Mouse (Mus musculus) stomach, embryonic 15.5 days (tissue): ENCODE measurements around the gene Cebpz. TPM values are rescaled to one million over a fixed set of nuclear protein-coding genes. Genes with fewer than 3 reads are reported as not detected.

Source experiments
- ATAC-seq: fragments of 200-750 bp; cut with Nextera tagmentation; 2 replicates; pipeline ENCODE4 v1.8.0; 2017; ENCODE audit warnings: low read depth, moderate number of reproducible peaks, moderate TSS enrichment; ENCODE audit not compliant: insufficient read depth, low FRiP score
- H3K27ac ChIP-seq: fragments of 300-500 bp; sonication (generic); 2 replicates; pipeline ENCODE4 v1.5.1; 2015; ENCODE audit warnings: mild to moderate bottlenecking, inconsistent platforms
- H3K27me3 ChIP-seq: fragments of 300-500 bp; sonication (generic); replicated peaks from 2 replicates; pipeline ENCODE4 v1.6.1; 2015; ENCODE audit warnings: inconsistent platforms
- H3K36me3 ChIP-seq: fragments of 300-500 bp; sonication (generic); 2 replicates; pipeline ENCODE4 v1.6.1; 2015; ENCODE audit warnings: inconsistent platforms
- H3K4me1 ChIP-seq: fragments of 300-500 bp; sonication (generic); 2 replicates; pipeline ENCODE4 v1.6.1; 2015; ENCODE audit warnings: inconsistent platforms
- H3K4me2 ChIP-seq: fragments of 300-500 bp; sonication (generic); 2 replicates; pipeline ENCODE4 v1.6.1; 2015; ENCODE audit warnings: mild to moderate bottlenecking, inconsistent platforms
- H3K4me3 ChIP-seq: fragments of 300-500 bp; sonication (generic); replicated peaks from 2 replicates; pipeline ENCODE4 v1.5.1; 2015; ENCODE audit warnings: inconsistent platforms
- H3K9ac ChIP-seq: fragments of 300-500 bp; sonication (generic); 2 replicates; pipeline ENCODE4 v1.6.1; 2015; ENCODE audit warnings: inconsistent platforms
- H3K9me3 ChIP-seq: fragments of 300-500 bp; sonication (generic); 2 replicates; pipeline ENCODE4 v1.6.1; 2016; ENCODE audit warnings: inconsistent platforms
- WGBS: fragments of 180-500 bp; shearing (Covaris S2); methylation state at CpG from one replicate; pipeline ENCODE4 v1.1.7; 2015; 5-methylcytosine and 5-hydroxymethylcytosine counted together
- polyA plus RNA-seq: library from polyadenylated mRNA; unstranded; fragments of >200 nt; fragmentation: Nextera tagmentation; extraction: Ambion mirVana; gene quantifications from 2 replicates; pipeline ENCODE4 v1.2.1, GENCODE M21; 2015

Gene Cebpz
- polyA plus RNA-seq, 1 experiment from 2014 or later: 54.3 TPM

DNA sequence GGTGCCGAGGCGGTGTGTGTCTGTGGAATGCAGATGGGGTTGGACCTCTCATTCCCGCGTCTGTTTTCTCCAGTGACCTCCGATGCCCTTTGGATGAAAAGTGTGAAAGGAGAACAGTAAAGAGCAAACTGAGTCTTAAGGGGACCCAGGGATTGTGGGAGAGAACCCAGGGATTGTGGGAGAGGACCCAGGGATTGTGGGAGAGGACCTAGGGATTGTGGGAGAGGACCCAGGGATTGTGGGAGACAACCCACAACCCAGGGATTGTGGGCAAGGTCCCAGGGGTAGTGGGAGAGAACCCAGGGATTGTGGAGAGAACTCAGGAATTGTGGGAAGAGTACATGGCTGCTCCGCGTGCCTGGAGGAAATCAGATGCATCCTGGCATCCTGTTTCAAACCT lies 41.9 kb downstream of the Cebpz start:
- Histone ChIP-seq H3K27ac (no peak overlapping the region), H3K4me3 (no peak overlapping the region), H3K4me2 (no peak overlapping the region), H3K9me3 (no peaks in the 10 kb centered on the region), H3K27me3 (no peaks in the 10 kb centered on the region), H3K9ac (no peak overlapping the region), H3K36me3 (no peaks in the 10 kb centered on the region), H3K4me1 (no peaks in the 10 kb centered on the region)
- no peak; the same call in 1 of the 2 replicates for ATAC-seq
- WGBS: 79% methylated on average over 7 of the region's 7 CpGs

GRCm38 (mm10) chr17:78891020-78891419 lies 45.8 kb downstream of the Cebpz start:
- 75% methylated on average over 9 of the region's 9 CpGs for WGBS
- Histone ChIP-seq H3K9me3 (no peaks in the 10 kb centered on the region), H3K36me3 (no peaks in the 10 kb centered on the region), H3K4me2 (no peak overlapping the region), H3K9ac (no peak overlapping the region), H3K27ac (no peak overlapping the region), H3K4me1 (no peaks in the 10 kb centered on the region), H3K27me3 (no peaks in the 10 kb centered on the region), H3K4me3 (no peak overlapping the region)
- ATAC-seq: no peak

- 0 out of 2 replicates have a peak, but pooled peaks cover 3% of the 10 kb centered on the region for H3K36me3 ChIP-seq
- H3K4me1 ChIP-seq: no peaks in the 10 kb centered on the region
- no peak for ATAC-seq
- no peak overlapping the region for H3K27ac ChIP-seq
- no peaks in the 10 kb centered on the region for H3K9me3 ChIP-seq
- H3K27me3 ChIP-seq: no peaks in the 10 kb centered on the region
- no peak overlapping the region for H3K4me2 ChIP-seq
- WGBS: 57% methylated on average over 3 of the region's 3 CpGs
- H3K4me3 ChIP-seq: no peak overlapping the region
- H3K9ac ChIP-seq: no peak overlapping the region
Measured at GRCm38 (mm10) chr17:78889184-78889583, 47.7 kb downstream of the Cebpz start.

DNA sequence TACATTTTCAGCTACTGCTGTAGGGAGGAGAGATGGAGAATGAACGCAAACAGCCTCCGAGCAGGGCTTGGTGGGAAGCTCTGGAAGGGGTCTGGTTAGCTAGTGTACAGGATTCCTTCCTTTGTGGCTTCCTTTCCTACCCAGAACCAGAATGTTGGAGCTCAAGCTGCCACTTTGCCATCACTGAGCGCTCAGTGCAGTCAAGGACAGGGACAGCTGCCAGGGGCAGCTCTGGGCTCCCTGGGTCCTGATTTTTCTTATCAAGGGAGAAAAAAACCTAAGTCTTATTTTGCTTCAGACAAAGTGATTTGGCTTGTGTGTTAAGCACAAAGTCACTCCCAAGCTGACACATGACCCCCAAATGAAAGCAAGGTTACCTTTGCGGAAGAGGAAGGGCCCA lies 48.3 kb downstream of the Cebpz start:
- Histone ChIP-seq H3K9me3 (no peaks in the 10 kb centered on the region), H3K9ac (no peak overlapping the region), H3K4me3 (no peak overlapping the region), H3K27me3 (no peaks in the 10 kb centered on the region), H3K36me3 (0 out of 2 replicates have a peak, but pooled peaks cover 3% of the 10 kb centered on the region), H3K4me2 (no peak overlapping the region), H3K4me1 (no peaks in the 10 kb centered on the region), H3K27ac (no peak overlapping the region)
- 80% methylated on average over 4 of the region's 4 CpGs for WGBS
- ATAC-seq: no peak

GRCm38 (mm10) chr17:78885286-78886065 lies 51.4 kb downstream of the Cebpz start:
- Histone ChIP-seq H3K4me2 (no peak overlapping the region), H3K27ac (no peak overlapping the region), H3K36me3 (0 out of 2 replicates have a peak, but pooled peaks cover 3% of the 10 kb centered on the region), H3K27me3 (no peaks in the 10 kb centered on the region), H3K4me1 (peaks cover 7% of the 10 kb centered on the region; the same call in 1 of the 2 replicates), H3K4me3 (no peak overlapping the region), H3K9ac (no peak overlapping the region), H3K9me3 (no peaks in the 10 kb centered on the region)
- 85% methylated on average over 5 of the region's 5 CpGs for WGBS
- no peak for ATAC-seq

DNA sequence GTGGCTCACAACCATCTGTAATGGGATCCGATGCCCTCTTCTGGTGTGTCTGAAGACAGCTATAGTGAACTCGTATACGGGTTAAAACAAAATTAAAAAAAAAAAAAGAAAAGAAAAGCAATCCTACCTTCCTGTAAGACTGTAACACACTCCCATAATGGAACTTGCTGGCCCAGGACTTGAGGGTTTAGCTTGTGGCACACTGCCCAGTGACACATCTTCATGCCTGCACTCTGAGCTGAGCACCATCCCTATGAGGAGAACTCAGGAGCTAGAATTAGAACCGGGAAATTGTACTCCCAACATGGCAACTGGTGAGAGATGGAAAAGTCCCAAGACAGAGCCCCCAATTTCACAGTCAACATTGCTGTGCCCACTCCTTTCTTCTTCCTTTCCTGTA lies 53.6 kb downstream of the Cebpz start:
- no peak for ATAC-seq
- 90% methylated on average over 4 of the region's 4 CpGs for WGBS

GRCm38 (mm10) chr17:78882401-78883112 lies 54.3 kb downstream of the Cebpz start, which contains the start of gene Eif2ak2:
TSS of gene Eif2ak2 (minus strand) at chr17:78882573.
- ATAC-seq: peak; percentile 98
- H3K9ac ChIP-seq: peak within 1 kb of the TSS; percentile 65
- 0 out of 2 replicates have a peak, but pooled peaks cover 3% of the 10 kb centered on the region for H3K36me3 ChIP-seq
- peak within 1 kb of the TSS; percentile 57 for H3K4me2 ChIP-seq
- no peaks in the 10 kb centered on the region for H3K27me3 ChIP-seq
- no peaks in the 10 kb centered on the region for H3K9me3 ChIP-seq
- H3K27ac ChIP-seq: peak within 1 kb of the TSS; percentile 83
- WGBS: under 1% methylated on average over 28 of the region's 28 CpGs
- peak within 1 kb of the TSS; percentile 71 for H3K4me3 ChIP-seq
- H3K4me1 ChIP-seq: peaks cover 7% of the 10 kb centered on the region; the same call in 1 of the 2 replicates

More for the DNA sequence above, 53.6 kb downstream of the Cebpz start:
- Histone ChIP-seq H3K27me3 (no peaks in the 10 kb centered on the region), H3K4me1 (peaks cover 7% of the 10 kb centered on the region; the same call in 1 of the 2 replicates), H3K27ac (no peak overlapping the region), H3K9me3 (no peaks in the 10 kb centered on the region), H3K36me3 (0 out of 2 replicates have a peak, but pooled peaks cover 3% of the 10 kb centered on the region), H3K4me3 (no peak overlapping the region), H3K4me2 (no peak overlapping the region), H3K9ac (no peak overlapping the region)

- Histone ChIP-seq H3K27me3 (no peaks in the 10 kb centered on the region), H3K4me2 (peak overlapping the region; percentile 57), H3K9ac (peak overlapping the region; percentile 65), H3K27ac (peak overlapping the region; percentile 83), H3K36me3 (peaks cover 6% of the 10 kb centered on the region; the same call in 1 of the 2 replicates), H3K4me3 (peak overlapping the region; percentile 71), H3K4me1 (peaks cover 7% of the 10 kb centered on the region; the same call in 1 of the 2 replicates), H3K9me3 (no peaks in the 10 kb centered on the region)
- 14% methylated on average over 4 of the region's 7 CpGs for WGBS
- peak; percentile 56 for ATAC-seq
Measured at GRCm38 (mm10) chr17:78881878-78882304, 55.0 kb downstream of the Cebpz start.

GRCm38 (mm10) chr17:78873886-78874285 lies 63.0 kb downstream of the Cebpz start:
- no peaks in the 10 kb centered on the region for H3K9me3 ChIP-seq
- peaks cover 6% of the 10 kb centered on the region; the same call in 1 of the 2 replicates for H3K36me3 ChIP-seq
- H3K4me3 ChIP-seq: no peak overlapping the region
- no peaks in the 10 kb centered on the region for H3K27me3 ChIP-seq
- no peak for ATAC-seq
- H3K4me2 ChIP-seq: no peak overlapping the region
- WGBS: 91% methylated on average over 6 of the region's 6 CpGs
- H3K4me1 ChIP-seq: no peaks in the 10 kb centered on the region
- H3K27ac ChIP-seq: no peak overlapping the region
- no peak overlapping the region for H3K9ac ChIP-seq

Other genes with a start within 250 kb of the Cebpz start
- 4.9 and 5.7 TPM in 2 replicates for gene Strn, start 199.9 kb downstream of the Cebpz start, polyA plus RNA-seq
- 10.0 and 13.3 TPM in 2 replicates for gene Heatr5b, start 101.7 kb downstream of the Cebpz start, polyA plus RNA-seq
- 43.2 and 44.7 TPM in 2 replicates for gene Gpatch11, start 101.5 kb downstream of the Cebpz start, polyA plus RNA-seq
- gene Eif2ak2, start 54.5 kb downstream of the Cebpz start, polyA plus RNA-seq: 16.0 and 16.4 TPM in 2 replicates
- 0.14 and 0.35 TPM in 2 replicates for gene Sult6b1, start 30.1 kb downstream of the Cebpz start, polyA plus RNA-seq
- gene Cebpzos, start 20.6 kb downstream of the Cebpz start, polyA plus RNA-seq: 113 and 115 TPM in 2 replicates
- gene Ndufaf7, start 70 bp upstream of the Cebpz start, polyA plus RNA-seq: 51.7 and 57.7 TPM in 2 replicates
- gene Prkd3, start 83.8 kb upstream of the Cebpz start, polyA plus RNA-seq: 32.6 and 34.5 TPM in 2 replicates
- gene Qpct, start 114.8 kb upstream of the Cebpz start, polyA plus RNA-seq: 13.9 and 14.6 TPM in 2 replicates